In the genomic region with DNA sequence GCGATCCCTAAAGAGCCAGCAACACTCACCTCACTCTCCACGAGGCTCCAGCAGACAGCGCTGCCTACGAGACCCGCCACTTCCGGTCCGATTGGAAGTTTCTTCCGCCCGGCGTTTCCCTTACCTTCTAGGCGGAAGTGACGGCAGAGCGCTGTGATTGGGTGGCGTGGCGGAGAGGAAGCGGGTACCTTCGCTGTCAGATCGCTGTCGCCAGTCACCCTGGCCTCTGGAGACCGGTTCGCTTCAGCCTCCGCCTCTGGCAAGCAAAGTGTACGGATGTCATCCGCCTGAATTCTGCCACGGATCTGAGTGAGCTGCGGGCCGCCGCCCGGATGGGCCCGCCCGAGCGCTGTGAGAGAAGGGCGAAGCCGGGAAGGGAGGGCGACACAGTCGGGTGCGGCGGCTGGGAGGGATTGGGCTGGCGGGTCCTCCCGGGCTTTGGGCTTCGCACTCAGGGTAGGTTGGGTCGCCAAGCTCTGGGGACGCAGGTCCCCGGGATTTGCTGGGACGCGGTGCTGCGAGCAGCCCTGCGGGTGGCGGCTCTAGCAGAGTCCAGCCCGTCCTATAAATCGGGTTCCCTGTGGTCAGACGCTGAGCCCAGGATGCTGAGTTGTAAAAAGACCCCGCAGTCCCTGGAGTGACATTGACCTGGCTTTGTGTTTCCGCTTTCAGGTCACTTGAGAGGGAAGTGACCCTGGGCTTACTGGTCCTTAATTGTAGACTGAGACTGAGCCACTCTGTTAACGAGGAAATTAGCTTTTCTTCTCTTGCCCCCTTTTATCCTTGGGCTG, we compare ENCODE assay signal across 1 mouse cellular context.
TF ChIP-seq lines count a peak whose summit lies in the region.

A gene (plus strand): TSS at position 67 of the 791 bp plus-strand sequence.
A gene (minus strand): TSS at position 93 of the 791 bp plus-strand sequence.

TF ChIP-seq in CH12.LX, 34 proteins besides CTCF, POLR2A, EP300 and RAD21 (continued from another document):
- TF ChIP-seq JUN (IDR thresholded peaks at IDR 0.05; ENCODE audit: insufficient read depth, low read depth, low read length) (no peak), NRF1 (IDR thresholded peaks at IDR 0.05; ENCODE audit: low read depth, low read length) (no peak), PAX5 (IDR thresholded peaks at IDR 0.05; ENCODE audit: low read length) (no peak), ZMIZ1 (IDR thresholded peaks at IDR 0.05; ENCODE audit: low read depth, low read length) (peak; percentile 93; the same call in 1 of the 2 replicates), ELF1 (IDR thresholded peaks at IDR 0.05; ENCODE audit: low read depth, low read length) (peak; percentile 99), NELFE (IDR thresholded peaks at IDR 0.05; ENCODE audit: low read depth, low read length) (peak; percentile 89), MAFK (IDR thresholded peaks at IDR 0.05; ENCODE audit: insufficient replicate concordance, low read length) (no peak), SMC3 (IDR thresholded peaks at IDR 0.05; ENCODE audit: low read depth, low read length) (no peak), KAT2A (IDR thresholded peaks at IDR 0.05; ENCODE audit: insufficient replicate concordance, low read length) (peak; percentile 90; the same call in 1 of the 2 replicates), BHLHE40 (IDR thresholded peaks at IDR 0.05; ENCODE audit: low read depth, low read length) (0 out of 2 replicates have a peak, but pooled peaks have one; percentile 9), ZNF384 (IDR thresholded peaks at IDR 0.05; ENCODE audit: low read depth, low read length) (no peak), CHD1 (IDR thresholded peaks at IDR 0.05; ENCODE audit: low read depth, low read length) (no peak), CHD2 (IDR thresholded peaks at IDR 0.05; ENCODE audit: low read length) (peak; percentile 74), MAZ (IDR thresholded peaks at IDR 0.05; ENCODE audit: low read depth, low read length) (no peak), MYC (IDR thresholded peaks at IDR 0.05; ENCODE audit: low read depth, low read length) (peak; percentile 89; the same call in 1 of the 2 replicates), SIN3A (IDR thresholded peaks at IDR 0.05; ENCODE audit: low read length) (peak; percentile 98), TBP (conservative IDR thresholded peaks at IDR 0.05; ENCODE audit: low read depth, low read length) (peak; percentile 91), UBTF (IDR thresholded peaks at IDR 0.05; ENCODE audit: low read depth, low read length) (peak; percentile 83; the same call in 1 of the 2 replicates), ZKSCAN1 (IDR thresholded peaks at IDR 0.05; ENCODE audit: borderline replicate concordance, low read depth, low read length) (no peak), USF1 (IDR thresholded peaks at IDR 0.05; ENCODE audit: low read depth, low read length) (no peak), MEF2A (IDR thresholded peaks at IDR 0.05; ENCODE audit: borderline replicate concordance, low read depth, low read length) (no peak), JUND (conservative IDR thresholded peaks at IDR 0.05; ENCODE audit: low read depth, low read length) (no peak), MAX (IDR thresholded peaks at IDR 0.05; ENCODE audit: low read length) (peak; percentile 78), E2F4 (IDR thresholded peaks at IDR 0.05; ENCODE audit: insufficient replicate concordance, low read depth, low read length) (no peak), POLR2AphosphoS2 (IDR thresholded peaks at IDR 0.05; ENCODE audit: low read depth, low read length) (peak; percentile 89), IRF4 (IDR thresholded peaks at IDR 0.05; ENCODE audit: low read depth, low read length) (peak; percentile 59), GABPA (IDR thresholded peaks at IDR 0.05; ENCODE audit: insufficient replicate concordance, low read depth, low read length) (peak; percentile 11; the same call in 1 of the 2 replicates), MXI1 (IDR thresholded peaks at IDR 0.05; ENCODE audit: low read depth, low read length) (peak; percentile 96)
